Mouse (Mus musculus) liver, embryonic 14.5 days (tissue): ENCODE measurements around the gene Tecta.

Experiments used
- CTCF ChIP-seq: IDR thresholded peaks from 2 replicates; pipeline ENCODE4 v1.5.1; 2016; ENCODE audit warnings: antibody characterized with exemption, low read depth, control low read depth
- EP300 ChIP-seq: IDR thresholded peaks from 2 replicates; pipeline ENCODE4 v1.6.1; 2016; ENCODE audit warnings: antibody characterized with exemption, low read depth

- TF ChIP-seq EP300 (no peak), CTCF (no peak)
These were observed 28.6 kb upstream of the Tecta start for GRCm38 (mm10) chr9:42428060-42428924.
